Mouse (Mus musculus): ENCODE measurements around the gene Psmd4.

DNA sequence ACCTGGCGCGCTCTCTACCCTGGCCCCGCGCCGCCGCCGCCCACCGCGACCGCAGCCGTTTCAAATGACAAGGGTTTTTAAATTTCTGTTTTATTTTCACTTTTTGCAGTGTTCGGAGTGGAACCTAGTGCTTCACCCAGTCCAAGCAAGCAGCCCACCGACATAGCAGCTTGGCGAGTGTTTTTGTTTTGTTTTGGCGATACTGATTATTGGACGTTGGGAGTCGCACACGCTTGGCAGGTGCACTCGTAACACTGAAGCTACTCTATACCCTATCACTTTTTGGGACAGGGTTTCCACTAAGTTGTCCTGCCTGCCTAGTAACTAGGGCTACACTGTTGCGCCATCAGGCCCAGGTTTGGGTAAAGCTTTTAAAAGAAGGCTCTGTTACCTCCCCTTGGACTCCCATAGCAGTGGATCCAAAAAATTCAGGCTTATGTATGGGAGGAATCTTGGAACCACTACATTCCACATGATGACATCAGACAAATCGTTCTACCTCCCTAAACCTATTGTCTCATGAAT, 25.8 kb downstream of the Psmd4 start:
- TF ChIP-seq GATA1 (IDR thresholded peaks at IDR 0.05; ENCODE audit: borderline replicate concordance, low read length) (no peak), FLI1 (IDR thresholded peaks at IDR 0.05; ENCODE audit: low read length) (no peak)
